Mouse (Mus musculus): ENCODE data around the gene Capn1.

GRCm38 (mm10) chr19:5967664-5968063 is 48.0 kb downstream of the Capn1 start:
- TF ChIP-seq POLR2A (IDR thresholded peaks at IDR 0.05; ENCODE audit: insufficient read length, low read depth): no peak
- no peak for TF ChIP-seq POLR2AphosphoS2 (IDR thresholded peaks at IDR 0.05; ENCODE audit: insufficient read length, low read depth)
- TF ChIP-seq MAX (IDR thresholded peaks at IDR 0.05; ENCODE audit: low read depth): no peak
- TF ChIP-seq USF1 (IDR thresholded peaks at IDR 0.05; ENCODE audit: low read depth): no peak
- TF ChIP-seq TCF3 (IDR thresholded peaks at IDR 0.05; ENCODE audit: insufficient read length, low read depth): no peak
- TF ChIP-seq CEBPB (IDR thresholded peaks at IDR 0.05; ENCODE audit: insufficient read depth, poor library complexity, severe bottlenecking): no peak
- no peak for TF ChIP-seq MYOG (IDR thresholded peaks at IDR 0.05; ENCODE audit: control insufficient read depth in 1 of 3, insufficient read depth in 1 of 3, insufficient read length in 2 of 3, low read depth in 2 of 3)
- no peak for TF ChIP-seq TCF12 (IDR thresholded peaks at IDR 0.05; ENCODE audit: insufficient read depth, poor library complexity, severe bottlenecking)
- TF ChIP-seq E2F4 (IDR thresholded peaks at IDR 0.05; ENCODE audit: insufficient read depth): no peak

Data from myocyte (in vitro differentiated cells).